Mouse (Mus musculus): ENCODE measurements around the gene Fam241a. TPM values are rescaled to one million over a fixed set of nuclear protein-coding genes. Genes with fewer than 3 reads are reported as not detected.
A peak's percentile ranks its signal among the peaks of the same experiment; 100 is the strongest.

The Fam241a gene
- 9.0 and 10.7 TPM in 2 replicates for polyA plus RNA-seq (2015; fragmentation: Nextera tagmentation; extraction: Ambion mirVana)

DNA sequence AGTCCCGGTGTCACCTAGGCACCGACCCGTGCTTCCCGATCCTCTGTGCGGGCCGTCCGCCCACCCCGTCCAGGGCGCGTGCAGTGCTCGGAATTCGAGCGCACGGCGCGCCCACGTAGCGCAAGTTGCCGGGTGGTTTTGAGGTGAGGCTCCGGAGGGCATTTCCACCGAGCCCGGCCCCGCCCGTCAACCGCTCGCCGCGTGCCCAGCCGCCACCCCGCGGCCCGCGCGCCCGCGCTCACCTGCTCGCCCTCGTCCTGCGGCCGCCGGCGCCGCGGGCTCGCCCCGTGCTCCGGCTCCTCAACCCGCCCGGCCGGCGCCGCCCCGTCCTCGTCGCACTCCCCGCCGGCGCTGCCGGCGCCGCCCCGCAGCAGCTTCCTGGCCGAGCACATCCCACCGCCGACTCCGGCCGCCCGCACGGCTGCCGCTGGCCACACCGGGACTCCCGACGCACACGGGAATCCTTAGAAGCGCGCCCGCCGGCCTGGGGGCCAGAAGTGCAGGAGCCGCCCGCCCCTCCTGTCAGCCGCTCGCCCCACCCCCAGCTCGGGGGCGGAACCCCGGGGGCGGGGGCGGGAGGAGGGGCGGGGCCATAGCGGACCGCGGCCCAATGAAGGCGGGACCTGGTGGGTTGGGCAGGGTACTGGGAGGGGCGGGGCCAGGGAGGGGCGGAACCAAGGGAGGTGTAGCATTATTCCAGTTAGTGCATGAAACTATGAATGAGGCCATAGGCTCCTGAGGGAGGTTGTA, at the start of gene Fam241a:
TSS of gene Fam241a (minus strand) at position 533 of the 750 bp plus-strand sequence.
- H3K4me1 ChIP-seq (replicated peaks; ENCODE audit: control insufficient read depth, insufficient read depth, low read length): 0 out of 2 replicates have a peak, but pooled peaks cover 4% of the 10 kb centered on the region
- 0% methylated on average over 54 of the region's 94 CpGs for WGBS
- ATAC-seq (ENCODE audit: low read depth): peak; percentile 97

DNA sequence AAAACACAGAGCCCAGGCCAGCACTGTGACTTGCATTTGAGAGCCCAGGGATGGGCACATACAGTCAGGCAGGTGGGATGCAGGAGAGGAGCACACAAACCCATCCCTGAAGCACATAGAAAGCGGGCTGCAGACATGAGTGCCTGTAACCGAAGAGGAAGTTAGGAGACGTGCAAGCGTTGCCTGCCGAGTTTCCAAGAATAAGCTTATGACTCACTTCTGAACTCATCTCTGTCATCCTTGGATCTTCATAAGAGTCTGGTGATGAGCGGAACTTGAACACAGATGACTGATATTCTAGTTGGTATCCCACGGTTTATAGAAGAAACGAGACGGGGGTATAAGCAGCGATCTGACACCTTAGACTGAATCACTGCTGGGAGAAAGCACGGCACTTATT, 36.3 kb upstream of the Fam241a start:
- no peak overlapping the region for H3K9ac ChIP-seq (ENCODE audit: low read length)
- H3K4me2 ChIP-seq (ENCODE audit: low read depth, low read length): no peak overlapping the region
- H3K9me3 ChIP-seq (ENCODE audit: control insufficient read depth, low read length): peaks cover 4% of the 10 kb centered on the region; the same call in 1 of the 2 replicates
- H3K27ac ChIP-seq (ENCODE audit: low read length): no peak overlapping the region
- peaks cover 4% of the 10 kb centered on the region; the same call in 1 of the 2 replicates for H3K4me1 ChIP-seq (replicated peaks; ENCODE audit: control insufficient read depth, insufficient read depth, low read length)
- H3K36me3 ChIP-seq (ENCODE audit: control insufficient read depth, insufficient read depth, low read length): no peaks in the 10 kb centered on the region
- H3K4me3 ChIP-seq (ENCODE audit: low read length): no peak overlapping the region
- WGBS: 92% methylated on average over 11 of the region's 11 CpGs
- no peaks in the 10 kb centered on the region for H3K27me3 ChIP-seq (ENCODE audit: control insufficient read depth, insufficient read depth, low read depth, low read length)
- no peak for ATAC-seq (ENCODE audit: low read depth)

More for the DNA sequence above, at the start of gene Fam241a:
- H3K9me3 ChIP-seq (ENCODE audit: control insufficient read depth, low read length): no peaks in the 10 kb centered on the region
- peak within 1 kb of the TSS; percentile 87 for H3K4me2 ChIP-seq (ENCODE audit: low read depth, low read length)
- peak within 1 kb of the TSS; percentile 83 for H3K4me3 ChIP-seq (ENCODE audit: low read length)
- H3K9ac ChIP-seq (ENCODE audit: low read length): peak within 1 kb of the TSS; percentile 81
- H3K36me3 ChIP-seq (ENCODE audit: control insufficient read depth, insufficient read depth, low read length): no peaks in the 10 kb centered on the region
- H3K27me3 ChIP-seq (ENCODE audit: control insufficient read depth, insufficient read depth, low read depth, low read length): no peaks in the 10 kb centered on the region; the same call in 1 of the 2 replicates
- H3K27ac ChIP-seq (ENCODE audit: low read length): peak within 1 kb of the TSS; percentile 86

DNA sequence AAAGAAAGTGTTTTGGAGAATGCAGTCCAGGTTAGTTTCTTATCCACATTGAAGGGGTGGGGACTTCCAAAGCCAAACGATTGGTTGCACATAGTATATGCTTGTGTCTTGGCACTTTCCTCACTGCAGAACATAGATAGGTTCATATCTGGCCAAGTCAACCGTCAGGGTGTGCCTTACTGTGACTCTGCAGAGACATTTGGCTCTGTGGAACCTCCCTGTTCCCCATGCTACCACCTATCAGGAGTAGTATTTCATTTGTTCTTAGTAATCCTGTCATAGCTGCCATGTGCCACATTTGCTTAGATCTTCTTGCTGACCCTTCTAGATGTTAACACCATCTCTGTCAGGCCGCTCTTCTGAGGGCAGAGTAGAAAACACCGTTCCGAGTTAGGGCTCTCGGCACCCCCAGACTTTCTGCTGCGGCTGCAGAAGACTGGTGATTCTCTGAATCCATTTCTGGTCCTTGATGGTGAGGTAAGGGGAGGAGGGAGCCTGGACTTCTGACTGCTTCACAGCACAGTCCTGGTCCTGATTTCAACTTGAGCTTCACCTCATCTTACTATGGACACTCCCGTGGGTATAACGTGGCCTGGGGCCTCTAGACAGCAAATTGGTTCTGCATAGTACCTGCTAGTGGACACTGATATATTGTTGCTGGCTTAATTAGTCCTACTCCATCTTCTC, 34.3 kb upstream of the Fam241a start:
- ATAC-seq (ENCODE audit: low read depth): peak; percentile 76
- WGBS: 65% methylated on average over 9 of the region's 9 CpGs
- no peaks in the 10 kb centered on the region for H3K36me3 ChIP-seq (ENCODE audit: control insufficient read depth, insufficient read depth, low read length)
- peak overlapping the region; percentile 1; the same call in 1 of the 2 replicates for H3K4me2 ChIP-seq (ENCODE audit: low read depth, low read length)
- no peaks in the 10 kb centered on the region for H3K27me3 ChIP-seq (ENCODE audit: control insufficient read depth, insufficient read depth, low read depth, low read length)
- H3K9ac ChIP-seq (ENCODE audit: low read length): no peak overlapping the region
- peak overlapping the region; percentile 91 for H3K27ac ChIP-seq (ENCODE audit: low read length)
- peaks cover 3% of the 10 kb centered on the region; the same call in 1 of the 2 replicates for H3K9me3 ChIP-seq (ENCODE audit: control insufficient read depth, low read length)
- no peak overlapping the region for H3K4me3 ChIP-seq (ENCODE audit: low read length)
- peaks cover 8% of the 10 kb centered on the region; the same call in 1 of the 2 replicates for H3K4me1 ChIP-seq (replicated peaks; ENCODE audit: control insufficient read depth, insufficient read depth, low read length)

DNA sequence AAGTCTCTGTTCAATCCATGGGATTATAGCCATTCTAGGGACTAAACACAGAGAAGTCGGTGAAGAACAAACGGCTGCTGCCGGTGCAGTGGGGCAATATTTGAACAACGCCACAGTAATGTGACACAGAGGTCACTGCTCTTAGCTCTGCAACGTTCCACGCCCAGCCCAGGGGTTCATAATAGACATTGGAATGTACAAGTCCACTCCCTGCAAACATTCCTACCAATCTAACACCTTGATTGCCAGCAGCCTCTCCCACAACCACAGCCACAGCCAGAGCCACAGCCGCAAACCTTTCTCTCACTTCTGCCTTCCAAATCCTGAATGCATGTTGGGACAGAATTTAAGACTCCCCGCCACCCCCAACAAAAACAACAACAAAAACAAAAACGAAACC, 33.8 kb upstream of the Fam241a start:
- Histone ChIP-seq H3K27ac (ENCODE audit: low read length) (peak overlapping the region; percentile 91), H3K9ac (ENCODE audit: low read length) (no peak overlapping the region), H3K36me3 (ENCODE audit: control insufficient read depth, insufficient read depth, low read length) (no peaks in the 10 kb centered on the region), H3K9me3 (ENCODE audit: control insufficient read depth, low read length) (no peaks in the 10 kb centered on the region), H3K4me3 (ENCODE audit: low read length) (no peak overlapping the region), H3K4me2 (ENCODE audit: low read depth, low read length) (no peak overlapping the region; the same call in 1 of the 2 replicates), H3K4me1 (replicated peaks; ENCODE audit: control insufficient read depth, insufficient read depth, low read length) (peaks cover 8% of the 10 kb centered on the region; the same call in 1 of the 2 replicates), H3K27me3 (ENCODE audit: control insufficient read depth, insufficient read depth, low read depth, low read length) (no peaks in the 10 kb centered on the region)
- peak; percentile 96 for ATAC-seq (ENCODE audit: low read depth)
- 40% methylated on average over 9 of the region's 9 CpGs for WGBS

DNA sequence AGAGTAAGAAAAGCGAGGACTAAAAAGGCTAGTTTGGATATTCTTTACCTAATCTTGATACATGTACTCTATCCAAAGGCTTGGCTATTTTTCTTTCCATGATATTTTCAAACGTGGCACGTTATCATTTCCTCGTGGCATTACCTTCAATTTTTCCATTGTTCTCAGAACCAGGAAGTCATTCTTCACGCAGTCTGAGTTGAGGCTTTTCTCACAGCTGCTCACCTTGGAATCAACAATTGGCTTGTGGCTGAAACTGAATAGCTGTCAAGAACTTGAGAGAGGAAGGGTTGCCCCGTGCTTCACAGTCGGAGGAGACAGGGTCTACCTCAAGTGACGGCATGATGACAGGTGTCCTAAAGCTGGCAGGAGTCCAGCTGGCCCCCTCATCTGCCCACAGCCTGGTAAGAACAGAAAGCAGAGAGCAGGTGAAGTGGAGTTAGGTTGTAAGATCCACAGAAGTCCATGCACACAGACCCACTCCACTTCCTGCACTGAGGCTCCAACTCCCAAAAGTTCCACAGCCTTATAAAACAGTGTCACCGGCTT, 30.6 kb upstream of the Fam241a start:
- Histone ChIP-seq H3K4me3 (ENCODE audit: low read length) (no peak overlapping the region), H3K9me3 (ENCODE audit: control insufficient read depth, low read length) (no peaks in the 10 kb centered on the region), H3K4me2 (ENCODE audit: low read depth, low read length) (no peak overlapping the region), H3K27ac (ENCODE audit: low read length) (peak overlapping the region; percentile 72), H3K4me1 (replicated peaks; ENCODE audit: control insufficient read depth, insufficient read depth, low read length) (peaks cover 8% of the 10 kb centered on the region; the same call in 1 of the 2 replicates), H3K27me3 (ENCODE audit: control insufficient read depth, insufficient read depth, low read depth, low read length) (no peaks in the 10 kb centered on the region), H3K36me3 (ENCODE audit: control insufficient read depth, insufficient read depth, low read length) (no peaks in the 10 kb centered on the region), H3K9ac (ENCODE audit: low read length) (no peak overlapping the region)
- WGBS: 35% methylated on average over 9 of the region's 9 CpGs
- ATAC-seq (ENCODE audit: low read depth): no peak

DNA sequence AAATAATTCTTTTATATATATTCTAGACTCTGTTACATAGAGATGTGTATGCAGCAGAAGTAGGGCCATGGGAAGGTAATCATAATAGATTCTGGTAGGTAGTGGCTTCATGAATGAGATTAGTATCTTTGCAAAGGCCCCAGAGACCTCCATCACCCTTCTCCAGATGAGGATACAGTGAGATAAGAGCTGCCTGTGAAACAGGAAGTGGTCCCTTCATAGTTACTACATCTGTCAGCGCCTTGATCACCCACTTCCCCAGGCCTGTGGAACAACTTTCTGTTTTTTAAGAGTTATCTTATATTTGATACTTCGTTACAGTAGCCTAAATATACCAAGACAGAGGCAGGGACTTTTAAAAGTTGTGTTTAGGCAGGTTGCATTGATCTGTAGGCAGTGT, 28.3 kb upstream of the Fam241a start:
- no peak overlapping the region for H3K4me3 ChIP-seq (ENCODE audit: low read length)
- no peaks in the 10 kb centered on the region for H3K9me3 ChIP-seq (ENCODE audit: control insufficient read depth, low read length)
- no peak overlapping the region for H3K4me2 ChIP-seq (ENCODE audit: low read depth, low read length)
- H3K36me3 ChIP-seq (ENCODE audit: control insufficient read depth, insufficient read depth, low read length): no peaks in the 10 kb centered on the region
- WGBS: 61% methylated on average over 2 of the region's 2 CpGs
- no peaks in the 10 kb centered on the region for H3K27me3 ChIP-seq (ENCODE audit: control insufficient read depth, insufficient read depth, low read depth, low read length)
- ATAC-seq (ENCODE audit: low read depth): no peak
- no peak overlapping the region for H3K9ac ChIP-seq (ENCODE audit: low read length)
- H3K27ac ChIP-seq (ENCODE audit: low read length): no peak overlapping the region
- H3K4me1 ChIP-seq (replicated peaks; ENCODE audit: control insufficient read depth, insufficient read depth, low read length): peaks cover 4% of the 10 kb centered on the region; the same call in 1 of the 2 replicates

DNA sequence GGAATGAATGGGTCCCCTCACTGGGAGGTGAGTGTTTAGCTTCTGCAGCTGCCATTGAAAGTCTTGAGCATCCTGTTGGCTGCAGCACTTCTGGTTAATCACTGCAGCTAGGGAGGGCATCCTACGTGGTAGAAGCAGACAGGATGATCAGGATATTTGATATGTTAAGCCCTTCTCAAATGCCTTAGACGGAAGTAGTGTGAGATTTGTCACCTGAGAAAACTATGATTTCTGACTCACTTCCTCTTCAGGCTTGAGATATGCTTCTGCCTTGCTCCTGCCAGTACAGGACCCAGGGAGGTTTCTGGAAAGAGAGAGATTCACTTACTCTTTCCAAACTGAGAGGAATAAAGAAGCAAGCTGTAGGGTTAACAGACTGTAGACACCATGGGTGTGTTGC, 27.1 kb upstream of the Fam241a start:
- no peak overlapping the region for H3K4me2 ChIP-seq (ENCODE audit: low read depth, low read length)
- H3K9ac ChIP-seq (ENCODE audit: low read length): no peak overlapping the region
- H3K4me1 ChIP-seq (replicated peaks; ENCODE audit: control insufficient read depth, insufficient read depth, low read length): peaks cover 4% of the 10 kb centered on the region; the same call in 1 of the 2 replicates
- no peak for ATAC-seq (ENCODE audit: low read depth)
- 44% methylated on average over 2 of the region's 2 CpGs for WGBS
- H3K27ac ChIP-seq (ENCODE audit: low read length): no peak overlapping the region
- no peak overlapping the region for H3K4me3 ChIP-seq (ENCODE audit: low read length)
- no peaks in the 10 kb centered on the region for H3K9me3 ChIP-seq (ENCODE audit: control insufficient read depth, low read length)
- H3K27me3 ChIP-seq (ENCODE audit: control insufficient read depth, insufficient read depth, low read depth, low read length): no peaks in the 10 kb centered on the region
- H3K36me3 ChIP-seq (ENCODE audit: control insufficient read depth, insufficient read depth, low read length): no peaks in the 10 kb centered on the region

DNA sequence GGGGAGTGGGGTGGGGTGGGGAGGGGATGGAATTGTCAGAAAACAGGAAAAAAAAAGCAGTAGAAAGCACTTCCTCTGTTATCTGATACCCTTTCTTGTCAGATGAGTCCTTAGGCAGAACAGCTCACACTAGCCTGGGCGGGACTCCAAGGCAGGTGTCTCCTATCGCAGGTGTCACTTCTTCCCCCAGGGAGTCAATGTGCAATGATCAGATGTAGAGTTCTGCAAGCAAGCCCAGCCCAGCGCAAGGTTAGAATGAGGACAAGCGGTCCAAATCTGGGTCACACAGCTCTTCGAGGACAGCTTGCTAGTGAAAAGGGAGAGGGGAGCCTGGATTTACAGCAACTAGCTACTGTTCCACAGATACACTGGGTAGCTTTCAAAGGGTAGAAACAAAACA, 26.0 kb upstream of the Fam241a start:
- 52% methylated on average over 5 of the region's 5 CpGs for WGBS

More for the DNA sequence above, 26.0 kb upstream of the Fam241a start:
- no peaks in the 10 kb centered on the region for H3K36me3 ChIP-seq (ENCODE audit: control insufficient read depth, insufficient read depth, low read length)
- H3K4me2 ChIP-seq (ENCODE audit: low read depth, low read length): no peak overlapping the region
- H3K9ac ChIP-seq (ENCODE audit: low read length): no peak overlapping the region
- H3K4me3 ChIP-seq (ENCODE audit: low read length): no peak overlapping the region
- H3K9me3 ChIP-seq (ENCODE audit: control insufficient read depth, low read length): no peaks in the 10 kb centered on the region
- no peaks in the 10 kb centered on the region for H3K27me3 ChIP-seq (ENCODE audit: control insufficient read depth, insufficient read depth, low read depth, low read length)
- no peak for ATAC-seq (ENCODE audit: low read depth)
- no peak overlapping the region for H3K27ac ChIP-seq (ENCODE audit: low read length)
- peaks cover 4% of the 10 kb centered on the region; the same call in 1 of the 2 replicates for H3K4me1 ChIP-seq (replicated peaks; ENCODE audit: control insufficient read depth, insufficient read depth, low read length)

Measured in lung, embryonic 16.5 days (tissue).